Mouse (Mus musculus): ENCODE data around the gene Tvp23a. TPM values are rescaled to one million over a fixed set of nuclear protein-coding genes. Genes with fewer than 3 reads are reported as not detected.

Tvp23a gene
- total and polyA plus RNA-seq, 2 experiments, result 0.24 to 0.37 TPM

DNA sequence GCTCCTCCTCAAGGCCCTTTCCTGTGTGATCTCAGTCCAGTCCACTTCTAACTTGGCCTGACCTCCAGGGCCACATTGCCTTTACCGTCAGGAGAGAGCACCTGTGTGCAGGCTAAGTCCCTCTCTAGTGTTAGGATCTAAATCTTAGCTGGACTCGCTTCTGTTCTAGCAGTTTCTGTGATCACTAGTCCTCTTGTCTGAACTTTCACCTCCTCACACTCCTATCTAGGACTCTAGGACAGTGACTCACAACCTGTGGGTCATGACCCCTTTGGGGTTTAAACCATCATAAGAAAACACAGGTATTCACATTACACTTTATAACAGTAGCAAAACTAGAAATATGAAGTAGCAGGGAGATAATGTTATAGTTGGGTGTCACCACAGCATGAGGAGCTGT lies 4.7 kb upstream of the Tvp23a start:
- 20% methylated on average over 2 of the region's 2 CpGs for WGBS
- no peak overlapping the region for H3K9ac ChIP-seq (ENCODE audit: low read depth, low read length)
- H3K79me2 ChIP-seq (ENCODE audit: control insufficient read depth, insufficient read depth, low read length), result no peaks in the 10 kb centered on the region
- H3K36me3 ChIP-seq (ENCODE audit: control insufficient read depth, insufficient read depth, low read length), result no peaks in the 10 kb centered on the region
- H3K4me3 ChIP-seq (ENCODE audit: insufficient read depth, low read depth, low read length), result no peak overlapping the region
- H3K4me1 ChIP-seq (ENCODE audit: control insufficient read depth, insufficient read depth, low read length), result peaks cover 25% of the 10 kb centered on the region
- TF ChIP-seq CTCF (IDR thresholded peaks at IDR 0.05; ENCODE audit: low read depth, low read length) (no peak), POLR2A (IDR thresholded peaks at IDR 0.05; ENCODE audit: extremely low read depth, insufficient read depth, low read length) (no peak)
- H3K27me3 ChIP-seq (ENCODE audit: control insufficient read depth, insufficient read depth, low read length), result no peaks in the 10 kb centered on the region
- DNase-seq (ENCODE audit: extremely low read depth, low read depth, low spot score), result peak; percentile 87
- H3K27ac ChIP-seq (replicated peaks; ENCODE audit: insufficient read depth, low read depth, low read length), result peak overlapping the region; percentile 56

DNA sequence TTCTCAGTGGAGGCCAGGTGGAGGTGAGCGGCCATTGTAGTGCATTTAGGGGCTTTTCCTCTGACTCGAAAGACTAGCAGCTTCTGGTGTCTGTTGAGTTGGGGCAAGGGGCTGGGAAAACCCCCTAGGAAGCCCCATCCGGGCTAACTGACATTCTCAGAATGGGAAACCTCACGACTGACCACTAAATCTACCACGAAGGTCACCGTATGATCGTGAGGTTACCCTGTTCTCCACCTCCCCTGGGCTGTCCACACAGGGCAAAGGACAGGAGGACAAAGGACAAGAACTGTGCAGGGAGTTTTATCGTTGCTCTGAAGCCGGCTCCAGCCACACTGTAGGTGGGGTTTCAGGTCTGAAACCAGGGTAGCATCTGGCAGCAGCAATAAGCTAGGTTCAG lies 1.8 kb upstream of the Tvp23a start:
- Histone ChIP-seq H3K4me3 (ENCODE audit: insufficient read depth, low read depth, low read length) (no peak overlapping the region), H3K79me2 (ENCODE audit: control insufficient read depth, insufficient read depth, low read length) (no peaks in the 10 kb centered on the region), H3K9ac (ENCODE audit: low read depth, low read length) (0 out of 2 replicates have a peak overlapping the region, but pooled peaks have one; percentile 6), H3K4me1 (ENCODE audit: control insufficient read depth, insufficient read depth, low read length) (peaks cover 21% of the 10 kb centered on the region), H3K27me3 (ENCODE audit: control insufficient read depth, insufficient read depth, low read length) (no peaks in the 10 kb centered on the region), H3K27ac (replicated peaks; ENCODE audit: insufficient read depth, low read depth, low read length) (peak overlapping the region; percentile 79), H3K36me3 (ENCODE audit: control insufficient read depth, insufficient read depth, low read length) (no peaks in the 10 kb centered on the region)
- 34% methylated on average over 9 of the region's 9 CpGs for WGBS
- peak; percentile 84 for DNase-seq (ENCODE audit: extremely low read depth, low read depth, low spot score)
- TF ChIP-seq CTCF (IDR thresholded peaks at IDR 0.05; ENCODE audit: low read depth, low read length), result no peak

GRCm38 (mm10) chr16:10447781-10448180 lies 619 bp upstream of the Tvp23a start:
- no peak for DNase-seq (ENCODE audit: extremely low read depth, low read depth, low spot score)
- Histone ChIP-seq H3K27me3 (ENCODE audit: control insufficient read depth, insufficient read depth, low read length) (no peaks in the 10 kb centered on the region), H3K79me2 (ENCODE audit: control insufficient read depth, insufficient read depth, low read length) (no peaks in the 10 kb centered on the region), H3K4me1 (ENCODE audit: control insufficient read depth, insufficient read depth, low read length) (peaks cover 20% of the 10 kb centered on the region), H3K27ac (replicated peaks; ENCODE audit: insufficient read depth, low read depth, low read length) (no peak overlapping the region), H3K36me3 (ENCODE audit: control insufficient read depth, insufficient read depth, low read length) (no peaks in the 10 kb centered on the region), H3K9ac (ENCODE audit: low read depth, low read length) (no peak overlapping the region), H3K4me3 (ENCODE audit: insufficient read depth, low read depth, low read length) (no peak overlapping the region)
- 77% methylated on average over 2 of the region's 2 CpGs for WGBS
- TF ChIP-seq CTCF (IDR thresholded peaks at IDR 0.05; ENCODE audit: low read depth, low read length) (no peak), POLR2A (IDR thresholded peaks at IDR 0.05; ENCODE audit: extremely low read depth, insufficient read depth, low read length) (no peak)

- no peak overlapping the region for H3K4me3 ChIP-seq (ENCODE audit: insufficient read depth, low read depth, low read length)
- 66% methylated on average over 13 of the region's 13 CpGs for WGBS
- H3K79me2 ChIP-seq (ENCODE audit: control insufficient read depth, insufficient read depth, low read length), result no peaks in the 10 kb centered on the region
- TF ChIP-seq POLR2A (IDR thresholded peaks at IDR 0.05; ENCODE audit: extremely low read depth, insufficient read depth, low read length) (no peak), CTCF (IDR thresholded peaks at IDR 0.05; ENCODE audit: low read depth, low read length) (no peak)
- H3K36me3 ChIP-seq (ENCODE audit: control insufficient read depth, insufficient read depth, low read length), result no peaks in the 10 kb centered on the region
- DNase-seq (ENCODE audit: extremely low read depth, low read depth, low spot score), result no peak
- H3K4me1 ChIP-seq (ENCODE audit: control insufficient read depth, insufficient read depth, low read length), result peaks cover 11% of the 10 kb centered on the region
- no peak overlapping the region for H3K27ac ChIP-seq (replicated peaks; ENCODE audit: insufficient read depth, low read depth, low read length)
- H3K9ac ChIP-seq (ENCODE audit: low read depth, low read length), result no peak overlapping the region
- no peaks in the 10 kb centered on the region for H3K27me3 ChIP-seq (ENCODE audit: control insufficient read depth, insufficient read depth, low read length)
Observed at GRCm38 (mm10) chr16:10446573-10447263, 444 bp downstream of the Tvp23a start.

- Histone ChIP-seq H3K4me1 (ENCODE audit: control insufficient read depth, insufficient read depth, low read length) (peaks cover 3% of the 10 kb centered on the region), H3K79me2 (ENCODE audit: control insufficient read depth, insufficient read depth, low read length) (no peaks in the 10 kb centered on the region), H3K9ac (ENCODE audit: low read depth, low read length) (no peak overlapping the region), H3K27me3 (ENCODE audit: control insufficient read depth, insufficient read depth, low read length) (no peaks in the 10 kb centered on the region), H3K36me3 (ENCODE audit: control insufficient read depth, insufficient read depth, low read length) (no peaks in the 10 kb centered on the region), H3K4me3 (ENCODE audit: insufficient read depth, low read depth, low read length) (no peak overlapping the region), H3K27ac (replicated peaks; ENCODE audit: insufficient read depth, low read depth, low read length) (no peak overlapping the region)
- TF ChIP-seq POLR2A (IDR thresholded peaks at IDR 0.05; ENCODE audit: extremely low read depth, insufficient read depth, low read length), result no peak
- no peak for TF ChIP-seq CTCF (IDR thresholded peaks at IDR 0.05; ENCODE audit: low read depth, low read length)
- no peak for DNase-seq (ENCODE audit: extremely low read depth, low read depth, low spot score)
Observed at GRCm38 (mm10) chr16:10443723-10444122, 3.4 kb downstream of the Tvp23a start.

- Histone ChIP-seq H3K4me3 (ENCODE audit: insufficient read depth, low read depth, low read length) (no peak overlapping the region), H3K36me3 (ENCODE audit: control insufficient read depth, insufficient read depth, low read length) (no peaks in the 10 kb centered on the region), H3K9ac (ENCODE audit: low read depth, low read length) (no peak overlapping the region), H3K79me2 (ENCODE audit: control insufficient read depth, insufficient read depth, low read length) (no peaks in the 10 kb centered on the region), H3K4me1 (ENCODE audit: control insufficient read depth, insufficient read depth, low read length) (no peaks in the 10 kb centered on the region), H3K27ac (replicated peaks; ENCODE audit: insufficient read depth, low read depth, low read length) (no peak overlapping the region), H3K27me3 (ENCODE audit: control insufficient read depth, insufficient read depth, low read length) (no peaks in the 10 kb centered on the region)
- DNase-seq (ENCODE audit: extremely low read depth, low read depth, low spot score), result no peak
- 83% methylated on average over 4 of the region's 4 CpGs for WGBS
- TF ChIP-seq CTCF (IDR thresholded peaks at IDR 0.05; ENCODE audit: low read depth, low read length) (no peak), POLR2A (IDR thresholded peaks at IDR 0.05; ENCODE audit: extremely low read depth, insufficient read depth, low read length) (no peak)
Observed at GRCm38 (mm10) chr16:10441761-10442160, 5.4 kb downstream of the Tvp23a start.
